Mouse (Mus musculus) megakaryocyte, embryonic 14.5 days (primary cell): ENCODE data around the gene Usp10. TPM values are rescaled to one million over a fixed set of nuclear protein-coding genes. Genes with fewer than 3 reads are reported as not detected.

Experiments used
- H3K27me3 ChIP-seq: replicated peaks from 2 replicates; pipeline ENCODE3; 2012; ENCODE audit warnings: inconsistent platforms
- H3K36me3 ChIP-seq: replicated peaks from 2 replicates; pipeline ENCODE3; 2012; ENCODE audit warnings: low read length, inconsistent platforms, mixed read lengths
- H3K4me1 ChIP-seq: 2 replicates; pipeline ENCODE4 v1.6.1; 2012; ENCODE audit warnings: inconsistent platforms
- H3K4me3 ChIP-seq: replicated peaks from 2 replicates; pipeline ENCODE3; 2012; ENCODE audit warnings: moderate library complexity, mild to moderate bottlenecking, inconsistent platforms
- H3K9me3 ChIP-seq: 2 replicates; pipeline ENCODE4 v1.6.1; 2012; ENCODE audit warnings: inconsistent platforms
- FLI1 ChIP-seq: IDR thresholded peaks from 2 replicates; pipeline ENCODE4 v1.6.1; 2012; ENCODE audit warnings: low read length, inconsistent platforms, mixed read lengths
- GATA1 ChIP-seq: IDR thresholded peaks from 3 replicates; pipeline ENCODE4 v1.6.1; 2012; ENCODE audit warnings: mixed read lengths, low read length, inconsistent platforms, borderline replicate concordance
- polyA plus RNA-seq: library from polyadenylated mRNA; stranded (reverse); fragments of >175 nt; gene quantifications from 2 replicates; pipeline ENCODE4 v1.2.3, GENCODE M21; 2012; ENCODE audit warnings: low replicate concordance; ENCODE audit not compliant: insufficient read depth

Gene Usp10
- polyA plus RNA-seq, 1 experiment: 15.0 TPM

DNA sequence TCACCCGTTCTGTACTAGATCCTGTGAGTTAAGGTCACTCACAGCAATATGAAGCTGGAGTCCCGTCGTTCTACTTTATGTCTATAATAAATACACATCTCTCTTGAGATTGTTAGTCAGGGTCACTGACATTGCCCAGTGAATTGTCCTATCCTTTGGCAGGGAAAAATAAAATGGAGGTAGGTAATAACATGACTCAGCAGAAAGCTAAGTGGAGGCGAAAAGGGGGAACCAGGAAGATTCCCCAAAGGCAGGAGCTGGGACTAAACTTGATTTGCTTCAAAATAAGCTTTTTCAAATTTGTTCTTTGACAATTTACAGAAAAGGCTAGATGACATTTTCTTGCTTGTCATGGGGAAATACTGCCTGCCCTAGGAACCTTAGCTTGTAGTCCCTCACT is 21.2 kb downstream of the Usp10 start:
- peaks cover 45% of the 10 kb centered on the region for H3K36me3 ChIP-seq
- H3K4me1 ChIP-seq: peaks cover 30% of the 10 kb centered on the region

DNA sequence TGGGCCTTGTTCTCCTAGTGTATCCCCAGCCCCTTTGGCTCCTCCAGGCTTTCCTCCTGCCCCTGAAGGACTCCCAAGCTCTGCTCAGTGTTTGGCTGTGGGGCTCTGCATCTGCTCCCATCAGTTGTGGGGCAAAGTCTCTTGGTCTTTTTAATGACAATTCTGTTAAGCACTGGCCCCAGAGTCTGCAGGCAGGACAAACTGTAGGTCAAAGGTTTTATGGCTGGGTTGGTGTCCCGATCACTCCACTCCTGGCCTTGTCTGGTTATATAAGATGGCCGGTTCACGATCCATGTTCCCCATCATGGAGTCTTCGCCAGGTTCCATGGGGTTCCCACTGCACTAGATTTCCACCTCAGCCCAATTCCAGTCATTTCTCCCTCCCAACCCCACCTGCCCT is 23.5 kb downstream of the Usp10 start:
- H3K4me3 ChIP-seq: no peak overlapping the region
- no peak for TF ChIP-seq FLI1
- TF ChIP-seq GATA1: no peak
- peaks cover 67% of the 10 kb centered on the region for H3K36me3 ChIP-seq

More for the DNA sequence above, 21.2 kb downstream of the Usp10 start:
- Histone ChIP-seq H3K9me3 (no peaks in the 10 kb centered on the region), H3K4me3 (no peak overlapping the region), H3K27me3 (no peaks in the 10 kb centered on the region)
- TF ChIP-seq FLI1 (no peak), GATA1 (no peak)

DNA sequence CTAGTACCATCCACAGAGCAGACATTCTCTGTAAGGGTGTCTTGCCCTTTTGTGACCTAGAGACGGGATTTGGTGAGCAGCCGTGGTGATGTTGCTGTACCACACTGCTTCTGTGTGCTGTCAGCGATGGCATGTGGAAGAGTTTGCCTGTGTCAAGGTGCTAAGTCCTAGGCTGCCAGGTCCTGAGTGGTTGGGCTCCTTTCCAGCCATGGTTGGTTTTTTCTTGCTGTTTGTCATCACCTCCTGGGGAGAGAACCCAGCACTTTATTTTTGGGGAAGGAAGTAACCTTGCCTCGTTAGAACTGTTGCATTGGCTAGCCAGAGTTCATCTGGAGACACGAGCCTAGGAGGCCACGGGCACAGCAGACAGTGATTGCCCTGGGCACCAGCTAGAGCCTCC is 25.4 kb downstream of the Usp10 start:
- TF ChIP-seq FLI1: no peak
- Histone ChIP-seq H3K9me3 (no peaks in the 10 kb centered on the region), H3K4me1 (peaks cover 9% of the 10 kb centered on the region), H3K27me3 (no peaks in the 10 kb centered on the region), H3K36me3 (peaks cover 86% of the 10 kb centered on the region), H3K4me3 (no peak overlapping the region)

More for the DNA sequence above, 23.5 kb downstream of the Usp10 start:
- Histone ChIP-seq H3K4me1 (peaks cover 16% of the 10 kb centered on the region), H3K27me3 (no peaks in the 10 kb centered on the region), H3K9me3 (no peaks in the 10 kb centered on the region)

DNA sequence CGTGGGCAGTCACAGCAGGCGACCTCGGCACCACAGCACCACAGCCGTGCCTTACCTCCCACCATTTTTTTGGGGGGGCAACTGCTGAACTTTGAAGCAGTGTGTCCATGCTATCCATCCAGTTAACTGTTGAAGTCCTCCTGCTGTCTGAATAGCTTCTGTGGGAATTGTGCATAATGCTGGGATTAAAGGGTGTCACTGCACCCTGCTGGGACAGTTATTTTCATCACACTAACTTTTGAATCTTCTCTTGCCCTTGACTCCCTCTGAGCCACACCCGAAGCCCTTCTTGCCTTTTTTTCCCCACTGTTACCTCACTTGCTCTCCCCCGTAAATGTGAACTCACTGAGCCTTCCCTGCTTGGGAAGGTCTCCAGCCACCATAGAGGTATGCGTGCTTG is 28.3 kb downstream of the Usp10 start:
- no peaks in the 10 kb centered on the region for H3K27me3 ChIP-seq
- no peaks in the 10 kb centered on the region for H3K9me3 ChIP-seq
- TF ChIP-seq FLI1: no peak
- no peak for TF ChIP-seq GATA1
- no peak overlapping the region for H3K4me3 ChIP-seq
- H3K4me1 ChIP-seq: peaks cover 10% of the 10 kb centered on the region
- peaks cover 92% of the 10 kb centered on the region for H3K36me3 ChIP-seq

DNA sequence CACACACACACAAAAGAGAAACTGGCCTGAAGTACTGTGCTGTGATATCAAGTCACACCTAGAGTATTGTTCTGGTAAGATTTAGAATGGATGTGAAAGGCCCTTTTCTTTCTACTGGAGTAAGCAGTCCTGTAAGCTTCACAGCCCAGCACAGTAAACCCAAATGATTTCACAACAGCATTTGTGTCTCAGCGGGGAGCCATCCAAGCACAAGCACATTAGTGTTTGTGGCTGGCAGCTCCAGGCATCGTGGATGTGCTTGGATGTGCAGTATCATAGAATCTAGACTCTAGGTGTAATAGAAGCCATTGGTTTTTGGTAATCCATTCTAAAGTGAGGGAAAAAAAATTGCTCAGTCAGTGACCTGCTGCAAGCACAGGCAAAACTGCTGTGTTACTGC is 29.2 kb downstream of the Usp10 start:
- H3K4me3 ChIP-seq: no peak overlapping the region
- no peaks in the 10 kb centered on the region for H3K27me3 ChIP-seq
- no peak for TF ChIP-seq GATA1
- no peak for TF ChIP-seq FLI1
- H3K9me3 ChIP-seq: no peaks in the 10 kb centered on the region
- peaks cover 16% of the 10 kb centered on the region for H3K4me1 ChIP-seq
- peaks cover 92% of the 10 kb centered on the region for H3K36me3 ChIP-seq

DNA sequence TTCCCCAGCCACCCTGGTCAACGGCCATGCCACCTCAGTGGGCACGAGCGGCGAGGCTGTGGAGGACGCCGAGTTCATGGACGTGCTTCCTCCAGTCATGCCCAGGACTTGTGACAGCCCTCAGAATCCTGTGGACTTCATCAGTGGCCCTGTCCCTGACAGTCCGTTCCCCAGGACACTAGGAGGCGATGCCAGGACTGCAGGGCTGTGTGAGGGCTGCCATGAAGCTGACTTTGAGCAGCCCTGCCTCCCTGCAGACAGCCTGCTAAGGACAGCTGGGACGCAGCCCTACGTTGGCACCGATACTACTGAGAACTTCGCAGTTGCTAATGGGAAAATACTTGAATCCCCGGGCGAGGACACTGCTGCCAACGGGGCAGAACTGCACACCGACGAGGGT is 31.3 kb downstream of the Usp10 start:
- Histone ChIP-seq H3K4me1 (peaks cover 25% of the 10 kb centered on the region), H3K27me3 (no peaks in the 10 kb centered on the region), H3K9me3 (no peaks in the 10 kb centered on the region), H3K4me3 (no peak overlapping the region), H3K36me3 (peaks cover 94% of the 10 kb centered on the region)
- TF ChIP-seq GATA1: no peak

DNA sequence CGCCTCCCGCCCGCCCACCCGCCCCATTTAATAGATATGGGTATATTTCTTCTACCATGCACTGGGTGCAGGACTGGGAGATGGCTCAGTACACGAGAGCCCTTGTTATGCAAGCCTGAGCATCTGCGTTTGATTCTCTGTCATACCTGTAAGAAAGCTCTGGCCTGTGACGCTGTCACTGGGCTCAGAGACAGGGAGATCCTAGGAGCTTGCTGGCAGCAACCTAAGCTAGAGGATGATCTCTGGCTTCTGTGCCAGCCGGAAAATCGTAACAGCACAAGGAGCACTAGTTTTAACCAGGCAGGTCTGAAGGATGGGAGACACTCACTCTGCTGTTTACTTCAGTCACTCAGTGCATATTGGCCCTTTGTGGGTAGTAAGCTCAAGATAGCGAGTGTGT is 33.5 kb downstream of the Usp10 start:
- Histone ChIP-seq H3K9me3 (no peaks in the 10 kb centered on the region), H3K27me3 (no peaks in the 10 kb centered on the region), H3K4me3 (no peak overlapping the region), H3K36me3 (peaks cover 95% of the 10 kb centered on the region), H3K4me1 (peaks cover 31% of the 10 kb centered on the region)
- TF ChIP-seq GATA1 (no peak), FLI1 (no peak)

DNA sequence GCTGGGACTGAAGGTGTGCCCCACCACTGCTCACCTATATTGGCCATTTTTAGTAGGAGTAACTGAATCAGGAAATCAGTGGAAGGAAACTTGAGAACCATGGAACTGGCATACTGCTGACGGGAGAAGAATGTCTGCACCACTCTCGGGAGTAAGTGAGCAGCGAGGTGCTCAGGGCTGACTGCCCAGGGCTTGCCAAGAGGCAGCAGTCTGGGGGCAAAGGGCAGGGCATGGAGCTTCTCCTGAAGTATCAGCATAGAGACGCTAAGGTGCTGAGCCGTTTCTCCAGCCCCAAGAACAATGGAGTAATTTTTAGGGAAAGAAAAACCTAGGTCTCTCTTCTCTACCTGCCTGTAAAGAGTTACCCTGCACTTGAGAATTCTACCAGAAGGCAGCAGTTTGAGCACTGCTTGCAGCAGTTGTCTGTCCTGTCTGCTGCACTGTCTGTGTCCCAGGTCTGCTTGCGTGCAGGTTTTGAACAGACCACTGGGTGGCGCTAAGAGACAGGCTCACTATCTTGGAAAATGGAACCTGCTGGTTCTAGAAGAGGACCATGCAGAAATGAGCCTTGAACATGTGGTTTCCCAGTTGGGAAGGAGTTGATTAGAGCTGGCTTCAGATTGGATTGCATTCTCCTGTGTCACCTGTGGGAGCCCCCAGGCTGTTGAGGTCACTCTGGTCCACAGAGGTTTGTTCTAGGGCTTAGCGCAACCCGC is 34.1 kb downstream of the Usp10 start:
- Histone ChIP-seq H3K36me3 (peaks cover 95% of the 10 kb centered on the region), H3K4me3 (no peak overlapping the region), H3K27me3 (no peaks in the 10 kb centered on the region), H3K4me1 (peaks cover 31% of the 10 kb centered on the region), H3K9me3 (no peaks in the 10 kb centered on the region)
- TF ChIP-seq FLI1: no peak
- TF ChIP-seq GATA1: no peak

DNA sequence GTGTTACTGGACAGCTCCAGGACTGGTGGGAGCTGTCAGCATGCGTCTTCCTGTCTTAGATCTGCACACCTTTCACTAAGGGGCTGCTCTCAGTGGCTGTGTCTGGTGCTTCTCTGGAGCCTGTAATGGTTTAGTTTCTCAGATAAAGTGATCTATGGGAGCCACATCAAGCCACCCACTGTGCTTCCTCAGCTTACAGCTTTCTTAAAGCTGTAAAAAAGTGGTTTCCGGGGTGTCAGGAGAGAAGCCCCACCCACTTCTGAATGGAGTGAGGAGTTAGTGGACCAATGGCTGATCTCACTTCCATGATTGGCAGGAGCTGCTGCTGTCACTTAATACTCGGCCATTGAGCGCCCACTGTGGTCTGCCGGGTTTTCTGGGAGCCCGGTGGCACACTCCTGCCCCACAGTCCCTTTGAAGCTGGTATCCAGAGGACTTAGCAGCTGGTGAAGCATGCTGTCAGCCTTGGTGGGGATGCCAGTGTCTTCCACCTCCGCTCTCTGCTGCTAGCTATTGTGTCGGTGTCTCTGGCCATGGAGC is 36.2 kb downstream of the Usp10 start:
- Histone ChIP-seq H3K27me3 (no peaks in the 10 kb centered on the region), H3K4me3 (no peak overlapping the region), H3K9me3 (no peaks in the 10 kb centered on the region), H3K36me3 (peaks cover 93% of the 10 kb centered on the region), H3K4me1 (peaks cover 31% of the 10 kb centered on the region)
- no peak for TF ChIP-seq GATA1
- TF ChIP-seq FLI1: no peak

DNA sequence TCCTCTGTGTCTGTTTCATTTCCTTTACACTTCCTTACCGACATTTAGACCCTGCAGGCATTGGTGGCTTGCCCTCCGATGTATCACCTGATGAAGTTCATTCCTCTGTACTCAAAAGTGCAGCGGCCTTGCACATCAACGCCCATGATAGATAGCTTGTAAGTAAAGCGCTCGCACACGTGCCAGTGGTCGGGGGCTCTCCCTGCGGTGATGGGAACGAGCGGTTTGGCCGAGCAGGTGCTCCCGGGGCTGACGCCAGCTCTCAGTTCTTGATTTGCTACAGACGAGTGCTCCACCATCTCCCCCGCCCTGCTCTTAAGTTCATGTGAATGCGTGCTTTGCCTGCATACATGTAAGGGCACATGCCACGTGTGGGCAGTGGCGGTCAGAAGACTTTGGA is 37.5 kb downstream of the Usp10 start:
- H3K27me3 ChIP-seq: no peaks in the 10 kb centered on the region
- H3K4me3 ChIP-seq: no peak overlapping the region
- peaks cover 25% of the 10 kb centered on the region for H3K4me1 ChIP-seq
- TF ChIP-seq FLI1 (no peak), GATA1 (no peak)
- peaks cover 93% of the 10 kb centered on the region for H3K36me3 ChIP-seq
- H3K9me3 ChIP-seq: no peaks in the 10 kb centered on the region
